Mouse (Mus musculus) cerebellum, adult 11 months (tissue): Measurements from ENCODE around the gene Spcs1.

Experiments used
- DNase-seq: peaks from one replicate; pipeline ENCODE4 v3.0.0; 2022

The Spcs1 gene

DNA sequence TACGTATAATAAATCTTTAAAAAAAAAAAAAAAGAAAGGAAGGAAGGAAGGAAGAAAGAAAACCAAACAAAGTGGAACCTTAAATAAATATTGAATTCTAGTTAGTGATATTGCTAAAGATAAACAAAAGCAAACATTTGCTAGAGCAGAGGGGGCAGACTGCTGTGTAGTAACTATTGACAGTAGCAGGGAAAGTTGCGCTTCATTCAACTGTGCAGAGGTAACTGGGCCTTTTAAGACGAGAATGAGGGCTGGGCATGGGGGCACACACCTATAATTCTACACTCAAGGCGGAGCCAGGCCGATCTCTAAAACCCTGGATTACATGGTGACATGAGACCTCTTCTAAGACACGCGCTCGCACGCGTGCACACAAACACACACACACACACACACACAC lies 51.5 kb downstream of the Spcs1 start:
- DNase-seq, result no peak
